Mouse (Mus musculus): Measurements from ENCODE around the gene Gbf1. TPM values are rescaled to one million over a fixed set of nuclear protein-coding genes. Genes with fewer than 3 reads are reported as not detected.

The Gbf1 gene
- polyA plus RNA-seq, 1 experiment, result 457 TPM

DNA sequence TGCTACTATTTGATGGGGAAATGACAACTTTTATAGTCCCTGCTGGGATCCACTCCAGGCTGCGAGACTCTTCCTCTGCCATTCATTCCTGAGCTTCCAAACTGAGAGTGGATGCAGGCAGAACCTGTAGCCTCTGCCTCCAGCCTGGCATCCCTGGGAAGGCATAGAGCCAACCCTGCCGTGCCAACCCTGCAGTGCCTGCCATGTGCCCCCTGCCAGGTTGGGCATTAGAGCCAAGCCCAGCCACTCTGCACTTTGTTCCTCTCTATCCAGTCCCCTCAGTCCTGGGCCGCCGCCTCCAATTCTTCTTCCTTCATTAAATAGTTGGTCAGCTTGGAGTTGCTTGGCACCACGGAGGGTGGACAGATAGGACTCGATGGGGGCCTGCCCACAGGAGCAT lies 133.7 kb downstream of the Gbf1 start:
- Histone ChIP-seq H3K9me3 (peaks cover 4% of the 10 kb centered on the region; the same call in 1 of the 2 replicates), H3K36me3 (replicated peaks; ENCODE audit: low read length) (peaks cover 63% of the 10 kb centered on the region), H3K27me3 (replicated peaks) (peaks cover 12% of the 10 kb centered on the region), H3K4me3 (replicated peaks) (no peak overlapping the region), H3K4me1 (no peaks in the 10 kb centered on the region)
- no peak for TF ChIP-seq GATA1 (IDR thresholded peaks at IDR 0.05; ENCODE audit: borderline replicate concordance, low read length)
- no peak for TF ChIP-seq FLI1 (IDR thresholded peaks at IDR 0.05; ENCODE audit: low read length)

DNA sequence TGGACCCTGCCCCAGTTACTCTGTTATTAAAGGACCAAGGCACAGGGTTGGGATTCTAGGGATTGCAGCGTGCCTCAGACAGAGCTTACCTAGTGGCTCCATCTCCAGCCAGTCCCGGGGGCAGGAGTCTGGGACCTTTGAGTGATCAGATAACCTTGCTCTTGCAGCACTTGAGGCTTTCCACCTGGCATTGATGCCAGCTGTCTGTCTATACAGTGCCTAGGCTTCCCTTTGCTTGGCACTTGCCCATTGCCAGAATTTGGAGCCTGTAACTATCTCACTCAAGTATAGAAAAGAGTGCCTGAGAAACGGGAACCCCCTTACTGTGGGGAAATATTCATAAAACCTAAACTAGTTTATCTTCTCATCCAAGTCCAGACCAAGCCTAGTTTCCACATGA lies 134.6 kb downstream of the Gbf1 start:
- peaks cover 4% of the 10 kb centered on the region; the same call in 1 of the 2 replicates for H3K9me3 ChIP-seq
- peaks cover 19% of the 10 kb centered on the region for H3K27me3 ChIP-seq (replicated peaks)
- no peaks in the 10 kb centered on the region for H3K4me1 ChIP-seq
- H3K36me3 ChIP-seq (replicated peaks; ENCODE audit: low read length), result peaks cover 54% of the 10 kb centered on the region
- H3K4me3 ChIP-seq (replicated peaks), result no peak overlapping the region
- TF ChIP-seq GATA1 (IDR thresholded peaks at IDR 0.05; ENCODE audit: borderline replicate concordance, low read length), result no peak
- TF ChIP-seq FLI1 (IDR thresholded peaks at IDR 0.05; ENCODE audit: low read length), result no peak

DNA sequence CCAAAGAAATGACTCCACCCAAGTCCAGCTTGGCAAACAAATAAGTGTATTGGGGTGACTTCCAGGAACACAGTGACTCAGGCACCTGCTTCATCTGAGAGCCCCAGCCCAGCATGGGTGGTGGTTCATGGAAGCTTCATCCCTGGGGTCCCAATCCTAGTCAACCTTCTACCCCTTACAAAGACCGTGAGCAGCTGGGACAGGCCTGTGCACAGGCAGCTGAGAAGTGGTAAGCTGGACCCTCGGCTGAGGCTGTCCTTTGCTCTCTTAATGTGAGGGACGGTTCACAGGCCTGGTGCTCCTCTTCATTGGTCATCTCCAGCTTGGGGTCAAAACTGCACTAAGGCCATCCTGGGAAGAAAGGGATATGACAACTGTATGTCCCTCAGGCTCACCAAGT lies 135.3 kb downstream of the Gbf1 start:
- TF ChIP-seq FLI1 (IDR thresholded peaks at IDR 0.05; ENCODE audit: low read length), result no peak
- TF ChIP-seq GATA1 (IDR thresholded peaks at IDR 0.05; ENCODE audit: borderline replicate concordance, low read length), result no peak
- peaks cover 25% of the 10 kb centered on the region for H3K27me3 ChIP-seq (replicated peaks)
- no peak overlapping the region for H3K4me3 ChIP-seq (replicated peaks)
- H3K9me3 ChIP-seq, result no peaks in the 10 kb centered on the region
- H3K36me3 ChIP-seq (replicated peaks; ENCODE audit: low read length), result peaks cover 48% of the 10 kb centered on the region
- no peaks in the 10 kb centered on the region for H3K4me1 ChIP-seq

DNA sequence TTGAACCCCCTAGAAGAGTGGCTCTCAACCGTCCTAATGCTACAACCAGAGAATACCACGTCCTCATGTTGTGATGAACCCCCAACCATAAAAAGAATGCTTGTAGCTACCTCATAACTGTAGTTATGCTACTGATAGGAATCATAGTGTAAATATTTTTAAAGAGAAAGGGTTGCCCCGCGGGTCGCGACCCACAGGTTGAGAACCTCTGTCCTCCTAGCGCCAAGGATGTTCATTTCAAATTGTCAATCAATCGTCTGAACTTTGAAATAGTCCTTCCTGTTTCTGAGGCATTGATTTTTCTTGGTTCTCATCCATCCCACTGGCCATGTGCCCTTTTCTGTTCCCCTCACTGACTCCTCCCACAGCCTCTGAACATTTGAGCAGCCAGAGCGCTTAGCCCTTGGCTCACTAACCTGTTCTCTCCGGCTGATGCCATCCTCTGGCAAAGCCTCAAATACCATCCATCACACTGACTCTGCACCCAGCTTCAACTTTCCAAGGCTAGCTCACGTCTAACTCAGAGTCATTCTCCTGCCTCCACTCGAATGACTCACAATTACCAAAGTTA lies 138.3 kb downstream of the Gbf1 start:
- peaks cover 38% of the 10 kb centered on the region for H3K27me3 ChIP-seq (replicated peaks)
- H3K9me3 ChIP-seq, result no peaks in the 10 kb centered on the region
- peaks cover 18% of the 10 kb centered on the region for H3K36me3 ChIP-seq (replicated peaks; ENCODE audit: low read length)
- no peak for TF ChIP-seq GATA1 (IDR thresholded peaks at IDR 0.05; ENCODE audit: borderline replicate concordance, low read length)
- no peak overlapping the region for H3K4me3 ChIP-seq (replicated peaks)
- no peaks in the 10 kb centered on the region for H3K4me1 ChIP-seq

DNA sequence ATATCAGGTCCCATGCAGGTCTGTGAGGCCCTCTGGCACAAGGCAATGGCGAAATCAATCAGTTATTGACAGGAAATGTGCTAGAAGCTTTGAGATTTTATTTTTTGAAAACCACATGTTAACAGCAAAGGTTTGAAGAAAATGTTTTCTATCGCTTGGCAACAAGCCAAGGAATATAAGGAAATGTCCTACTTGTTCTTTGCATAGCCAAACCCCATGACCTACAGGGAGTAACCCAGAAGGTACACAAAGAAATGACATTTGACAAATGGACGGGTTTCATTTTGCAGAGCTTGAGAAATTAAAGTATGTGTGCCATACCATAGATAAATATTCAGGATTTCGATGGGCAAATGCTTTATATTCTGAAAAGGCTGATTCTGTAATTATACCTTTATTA lies 144.6 kb downstream of the Gbf1 start:
- Histone ChIP-seq H3K4me3 (replicated peaks) (no peak overlapping the region), H3K9me3 (no peaks in the 10 kb centered on the region), H3K36me3 (replicated peaks; ENCODE audit: low read length) (no peaks in the 10 kb centered on the region), H3K27me3 (replicated peaks) (peaks cover 32% of the 10 kb centered on the region), H3K4me1 (no peaks in the 10 kb centered on the region)
- TF ChIP-seq GATA1 (IDR thresholded peaks at IDR 0.05; ENCODE audit: borderline replicate concordance, low read length) (no peak), FLI1 (IDR thresholded peaks at IDR 0.05; ENCODE audit: low read length) (no peak)

DNA sequence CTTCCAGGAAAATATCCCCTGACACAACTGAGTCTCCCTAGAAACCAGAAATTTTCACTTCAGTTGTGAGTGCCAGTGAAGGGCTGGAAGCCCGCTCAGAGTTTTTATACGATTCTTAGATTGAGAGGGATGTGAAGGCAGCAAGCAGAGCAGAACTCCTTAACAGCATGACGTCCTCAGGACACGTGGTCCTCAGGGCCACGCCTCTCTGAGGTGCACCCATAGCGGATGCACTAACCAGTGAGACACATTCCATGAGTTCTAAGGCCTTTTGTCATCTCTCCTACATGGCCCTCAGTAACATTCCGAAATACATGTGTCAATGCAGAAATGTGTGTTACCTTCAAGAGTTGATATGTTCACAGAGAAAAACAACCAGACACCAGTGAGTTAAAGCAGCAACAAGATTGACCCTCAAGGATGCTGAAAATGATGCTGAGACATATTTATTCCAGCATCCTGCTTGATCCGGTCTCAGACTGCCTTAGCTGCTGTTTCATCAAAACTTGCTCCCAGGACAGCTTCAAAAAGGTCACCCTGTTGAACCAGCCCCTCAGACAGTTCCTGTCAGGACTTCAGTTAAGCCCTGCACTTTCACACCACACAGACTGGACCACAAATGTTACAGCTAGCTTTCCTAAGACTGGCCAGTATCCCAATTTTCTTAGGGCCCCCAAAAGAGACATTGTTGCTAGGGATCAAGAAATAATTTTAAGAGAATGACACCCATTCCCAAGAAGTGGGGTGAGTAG lies 148.2 kb downstream of the Gbf1 start:
- no peaks in the 10 kb centered on the region for H3K9me3 ChIP-seq
- TF ChIP-seq FLI1 (IDR thresholded peaks at IDR 0.05; ENCODE audit: low read length) (no peak), GATA1 (IDR thresholded peaks at IDR 0.05; ENCODE audit: borderline replicate concordance, low read length) (no peak)
- H3K36me3 ChIP-seq (replicated peaks; ENCODE audit: low read length), result no peaks in the 10 kb centered on the region

DNA sequence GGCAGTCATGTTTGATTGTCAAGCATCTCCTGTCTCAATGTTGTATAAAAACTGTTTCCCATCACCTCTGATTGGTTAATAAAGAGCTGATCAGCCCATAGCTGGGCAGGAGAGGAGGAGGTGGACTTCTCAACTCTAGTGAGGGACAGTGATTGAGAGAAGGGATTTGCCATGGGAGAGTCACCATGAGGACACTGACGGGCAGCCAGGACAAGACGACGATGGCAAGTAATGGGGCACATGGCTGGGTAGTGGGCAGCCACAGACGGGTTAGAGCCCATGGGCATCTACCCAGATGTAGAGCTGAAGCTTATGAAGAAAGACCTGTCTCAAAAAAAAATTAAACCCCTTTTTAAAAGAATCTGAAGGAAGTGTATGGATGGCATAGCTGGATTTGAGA lies 150.2 kb downstream of the Gbf1 start:
- TF ChIP-seq FLI1 (IDR thresholded peaks at IDR 0.05; ENCODE audit: low read length), result no peak
- TF ChIP-seq GATA1 (IDR thresholded peaks at IDR 0.05; ENCODE audit: borderline replicate concordance, low read length), result no peak
- Histone ChIP-seq H3K9me3 (no peaks in the 10 kb centered on the region), H3K36me3 (replicated peaks; ENCODE audit: low read length) (peaks cover 10% of the 10 kb centered on the region), H3K27me3 (replicated peaks) (peaks cover 20% of the 10 kb centered on the region), H3K4me1 (peaks cover 33% of the 10 kb centered on the region), H3K4me3 (replicated peaks) (peak overlapping the region; percentile 79)

More for the DNA sequence above, 148.2 kb downstream of the Gbf1 start:
- Histone ChIP-seq H3K4me1 (peaks cover 19% of the 10 kb centered on the region), H3K4me3 (replicated peaks) (no peak overlapping the region), H3K27me3 (replicated peaks) (peaks cover 14% of the 10 kb centered on the region)

DNA sequence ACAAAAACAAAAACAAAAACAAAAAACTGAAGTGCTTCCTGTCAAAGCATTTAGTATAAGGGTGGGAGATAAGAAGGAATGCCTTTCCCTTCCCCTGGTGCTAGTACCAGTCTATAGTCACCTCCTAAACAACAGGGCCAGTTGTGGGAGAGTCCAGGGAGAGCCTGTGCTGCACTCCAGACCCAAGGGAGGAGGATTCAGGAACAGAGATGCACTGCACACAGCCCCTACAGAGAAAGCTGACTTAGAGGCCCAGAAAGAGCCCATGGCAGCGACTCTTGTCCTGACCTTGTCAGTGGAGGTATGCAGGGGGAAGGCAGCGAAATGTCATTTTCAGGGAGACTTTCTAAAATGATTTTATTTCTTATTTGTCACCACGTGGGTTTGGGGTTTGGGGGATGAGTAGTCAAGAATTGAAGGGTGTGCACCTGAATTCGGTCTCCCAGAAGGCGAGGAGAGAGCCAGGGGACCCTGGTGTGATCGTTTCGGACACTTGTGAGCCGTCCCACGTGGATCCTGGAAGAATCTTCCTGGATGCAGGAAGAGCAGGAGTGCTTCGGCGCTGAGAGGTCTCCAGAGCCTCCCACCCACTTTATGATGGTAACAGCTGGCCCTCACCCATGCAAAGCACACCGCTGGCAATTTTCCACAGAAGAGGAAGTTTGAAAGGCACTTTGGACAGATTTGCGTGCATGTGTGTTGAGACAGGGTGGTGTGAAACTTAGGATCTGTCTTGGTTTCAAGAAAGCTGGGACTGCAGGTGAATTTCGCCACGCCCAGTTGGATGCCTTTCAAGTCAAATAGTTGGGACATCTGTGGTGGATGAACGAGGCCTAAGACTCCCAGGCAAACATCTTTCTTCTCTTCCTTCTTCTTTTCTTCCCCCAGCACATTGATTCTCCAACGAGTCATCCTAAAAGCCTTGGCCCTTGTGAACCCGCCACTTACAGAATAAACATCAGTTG lies 151.2 kb downstream of the Gbf1 start:
- H3K27me3 ChIP-seq (replicated peaks), result peaks cover 22% of the 10 kb centered on the region
- peaks cover 19% of the 10 kb centered on the region for H3K36me3 ChIP-seq (replicated peaks; ENCODE audit: low read length)
- H3K4me3 ChIP-seq (replicated peaks), result peak overlapping the region; percentile 100
- TF ChIP-seq FLI1 (IDR thresholded peaks at IDR 0.05; ENCODE audit: low read length) (no peak), GATA1 (IDR thresholded peaks at IDR 0.05; ENCODE audit: borderline replicate concordance, low read length) (no peak)
- peaks cover 38% of the 10 kb centered on the region for H3K4me1 ChIP-seq
- H3K9me3 ChIP-seq, result no peaks in the 10 kb centered on the region

DNA sequence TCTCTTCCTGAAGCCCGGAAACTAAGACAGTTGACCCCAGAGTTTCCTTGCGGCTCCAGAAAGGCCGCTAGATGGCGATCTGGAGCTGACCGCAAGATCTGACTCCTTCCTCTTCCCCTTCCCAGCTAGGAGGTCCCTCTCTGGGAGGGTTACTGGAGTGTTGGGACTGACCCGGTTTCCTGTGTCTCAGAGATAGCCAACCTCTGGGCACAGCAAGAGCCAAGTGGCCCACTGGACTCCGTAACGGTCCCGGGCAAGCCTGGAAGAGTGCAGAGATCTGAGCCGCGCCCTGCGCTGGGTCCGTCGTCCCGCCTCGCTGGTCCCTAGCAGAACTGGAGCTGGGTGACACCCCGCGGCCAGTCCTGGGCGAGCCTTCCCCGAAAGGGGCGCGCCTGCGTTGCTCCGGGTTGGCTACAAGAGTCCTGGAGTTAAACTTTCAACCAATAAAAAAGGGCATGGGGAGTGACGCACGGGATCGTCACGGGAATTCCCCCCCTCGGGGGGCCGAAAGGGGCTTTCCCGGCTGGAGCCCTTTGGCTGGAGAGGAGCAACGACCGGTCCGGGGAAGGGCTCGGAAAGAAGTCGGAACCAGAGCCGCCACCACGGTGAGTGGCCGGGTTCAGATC lies 152.0 kb downstream of the Gbf1 start, which contains the start of gene Nfkb2:
TSS of gene Nfkb2 (plus strand) at position 105 of the 626 bp plus-strand sequence.
- TF ChIP-seq GATA1 (IDR thresholded peaks at IDR 0.05; ENCODE audit: borderline replicate concordance, low read length) (no peak), FLI1 (IDR thresholded peaks at IDR 0.05; ENCODE audit: low read length) (no peak)
- H3K4me3 ChIP-seq (replicated peaks), result peak within 1 kb of the TSS; percentile 100
- H3K4me1 ChIP-seq, result peaks cover 46% of the 10 kb centered on the region
- peaks cover 24% of the 10 kb centered on the region for H3K36me3 ChIP-seq (replicated peaks; ENCODE audit: low read length)
- no peaks in the 10 kb centered on the region for H3K9me3 ChIP-seq
- peaks cover 23% of the 10 kb centered on the region for H3K27me3 ChIP-seq (replicated peaks)

Measured in megakaryocyte, embryonic 14.5 days (primary cell).